Mouse (Mus musculus) kidney, adult 2 months (tissue): ENCODE measurements at regions not wholly inside any gene's neighbourhood (a gene's known extent, or its start where the extent isn't known, plus 50 kb on each side); places are given as distances from the start of the nearest gene placed in this dataset.

Experiments
- CTCF ChIP-seq: fragments of 200-500 bp; conservative IDR thresholded peaks from 2 replicates; pipeline ENCODE4 v1.5.1; 2011; ENCODE audit warnings: low read depth, mild to moderate bottlenecking, control low read depth, low read length, moderate library complexity, mixed read lengths; ENCODE audit not compliant: insufficient read depth, insufficient read length
- POLR2A ChIP-seq: fragments of 200-500 bp; IDR thresholded peaks from one replicate; pipeline ENCODE4 v1.6.1; 2011; ENCODE audit warnings: low read depth, low read length, control low read depth

GRCm38 (mm10) chr8:53749263-53749662, 110.4 kb upstream of the Neil3 start:
- no peak for TF ChIP-seq CTCF
- TF ChIP-seq POLR2A = no peak
